Mouse (Mus musculus) gastrocnemius, postnatal 4 days (tissue): Measurements from ENCODE around the gene Unc93a. TPM values are rescaled to one million over a fixed set of nuclear protein-coding genes. Genes with fewer than 3 reads are reported as not detected.
"Not testable (repeated sequence)": the region's sequence is repeated elsewhere in the genome, so short reads cannot be mapped to it uniquely, and the experiment has no call there.

Source experiments
- DNase-seq, 2 experiments: peaks; one replicate each; pipeline ENCODE4 v3.0.0; 2021 to 2022; ENCODE audit warnings: low spot score in 2 of 2, mixed read lengths in 2 of 2
- total RNA-seq, 2 experiments: library from RNA; stranded (reverse); gene quantifications; 2 replicates each; pipeline ENCODE4 v1.2.3; 2021

Gene Unc93a
- total RNA-seq, 2 experiments from 2014 or later = 0.34 TPM; not detected in 1

GRCm38 (mm10) chr17:13091510-13091909 is 40.1 kb downstream of the Unc93a start:
- DNase-seq = not testable (repeated sequence)

GRCm38 (mm10) chr17:13069227-13069626 is 62.4 kb downstream of the Unc93a start:
- not testable (repeated sequence) for DNase-seq

GRCm38 (mm10) chr17:13067864-13068385 is 63.7 kb downstream of the Unc93a start:
- DNase-seq = not testable (repeated sequence)

GRCm38 (mm10) chr17:13062882-13063281 is 68.7 kb downstream of the Unc93a start:
- DNase-seq = not testable (repeated sequence)

GRCm38 (mm10) chr17:13060804-13061203 is 70.8 kb downstream of the Unc93a start, which contains the start of gene Tcp10b:
Tcp10b (plus strand) TSS chr17:13061104.
- DNase-seq = not testable (repeated sequence)

Other genes starting within 250 kb of the Unc93a start
- gene Pnldc1, start 221.6 kb downstream of the Unc93a start, total RNA-seq = 1 to 10 TPM in 1 of 2 experiments, under 1 TPM in 1; 0.31 to 2.0 TPM
- 100 to 1,000 TPM; 290 to 292 TPM for gene Tcp1, start 216.1 kb downstream of the Unc93a start, total RNA-seq
- 10 to 100 TPM; 81.4 to 83.4 TPM for gene Mrpl18, start 215.5 kb downstream of the Unc93a start, total RNA-seq
- gene Acat3, start 191.2 kb downstream of the Unc93a start, total RNA-seq = under 1 TPM in 1 of 2 experiments, not detected in 1; 0.49 TPM
- gene Acat2, start 171.1 kb downstream of the Unc93a start, total RNA-seq = 10 to 100 TPM; 23.3 to 26.6 TPM
- gene Wtap, start 137.6 kb downstream of the Unc93a start, total RNA-seq = 10 to 100 TPM; 51.2 to 58.4 TPM
- gene Sod2, start 125.0 kb downstream of the Unc93a start, total RNA-seq = 100 to 1,000 TPM; 184 to 217 TPM
- gene Gpr31b, start 79.5 kb downstream of the Unc93a start, total RNA-seq = not detected
- under 1 TPM; 0.37 to 0.39 TPM for gene Tcp10b, start 70.7 kb downstream of the Unc93a start, total RNA-seq
- gene Smok2a, start 89.4 kb upstream of the Unc93a start, total RNA-seq = not detected
- gene Smok2b, start 98.4 kb upstream of the Unc93a start, total RNA-seq = not detected
- not detected for gene Tcp10c, start 222.8 kb upstream of the Unc93a start, total RNA-seq